Mouse (Mus musculus): ENCODE data around the gene Lix1. TPM values are rescaled to one million over a fixed set of nuclear protein-coding genes. Genes with fewer than 3 reads are reported as not detected.

Gene Lix1
- polyA plus RNA-seq, 1 experiment from 2014 or later = 6.1 TPM

DNA sequence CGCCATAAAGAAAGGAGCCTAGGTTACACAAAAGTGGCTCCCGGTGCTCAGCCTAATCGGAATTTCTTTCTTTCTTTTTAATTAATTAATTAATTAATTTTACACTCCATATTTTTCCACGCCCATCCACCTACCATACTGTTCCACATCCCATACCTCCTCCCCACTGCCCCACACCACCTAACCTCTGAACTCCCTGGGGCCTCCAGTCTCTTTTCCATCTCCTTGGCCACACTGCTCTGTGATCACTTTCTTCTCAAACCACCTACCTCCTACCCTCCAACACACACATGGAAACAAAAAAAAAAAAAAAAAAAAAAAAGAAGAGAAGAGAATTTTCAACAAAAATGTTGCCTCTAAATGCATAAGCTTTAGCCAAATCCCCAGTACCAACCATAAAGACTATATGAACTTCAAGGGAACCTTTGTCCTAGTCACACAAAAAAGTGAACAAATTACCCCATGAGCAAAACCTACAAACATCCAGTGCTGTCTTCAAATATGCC lies 22.9 kb downstream of the Lix1 start:
- no peak overlapping the region for H3K27ac ChIP-seq (ENCODE audit: low read depth, low read length)
- no peaks in the 10 kb centered on the region for H3K27me3 ChIP-seq (ENCODE audit: control insufficient read depth, insufficient read depth, low read length)
- H3K4me1 ChIP-seq (ENCODE audit: control insufficient read depth, insufficient read depth, low read length) = no peaks in the 10 kb centered on the region
- WGBS (ENCODE audit: insufficient replicate concordance) = 70% methylated on average over 4 of the region's 4 CpGs
- H3K36me3 ChIP-seq (ENCODE audit: control insufficient read depth, insufficient read depth, low read length) = no peaks in the 10 kb centered on the region
- H3K4me2 ChIP-seq = no peak overlapping the region
- H3K9me3 ChIP-seq (replicated peaks; ENCODE audit: control insufficient read depth, low read length) = no peaks in the 10 kb centered on the region
- no peak overlapping the region for H3K9ac ChIP-seq (ENCODE audit: low read depth, low read length)
- H3K4me3 ChIP-seq (ENCODE audit: low read depth, low read length) = no peak overlapping the region
- no peak for ATAC-seq (replicated peaks; ENCODE audit: insufficient number of reproducible peaks, low FRiP score, low TSS enrichment)

DNA sequence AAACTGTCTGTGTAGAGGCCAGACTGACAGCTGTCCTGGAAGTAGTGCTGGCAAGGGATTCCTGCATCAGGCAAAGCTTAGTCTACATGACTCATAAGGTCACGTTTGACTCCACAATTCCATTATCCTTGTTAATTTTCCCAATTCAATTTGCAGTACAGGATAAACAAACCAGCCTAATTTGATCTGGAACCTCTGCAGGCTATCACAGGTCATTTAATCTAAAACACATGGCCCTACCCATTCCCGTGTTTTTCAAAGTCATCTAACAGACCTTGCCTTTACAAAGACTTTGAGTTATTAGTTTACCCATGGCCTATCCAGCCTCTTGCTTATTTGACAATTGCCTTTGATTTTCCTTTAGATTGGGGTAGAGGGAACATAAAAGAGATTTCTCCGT lies 23.4 kb downstream of the Lix1 start:
- Histone ChIP-seq H3K4me2 (no peak overlapping the region), H3K9me3 (replicated peaks; ENCODE audit: control insufficient read depth, low read length) (no peaks in the 10 kb centered on the region), H3K4me1 (ENCODE audit: control insufficient read depth, insufficient read depth, low read length) (no peaks in the 10 kb centered on the region), H3K27ac (ENCODE audit: low read depth, low read length) (no peak overlapping the region), H3K36me3 (ENCODE audit: control insufficient read depth, insufficient read depth, low read length) (no peaks in the 10 kb centered on the region), H3K4me3 (ENCODE audit: low read depth, low read length) (no peak overlapping the region), H3K27me3 (ENCODE audit: control insufficient read depth, insufficient read depth, low read length) (no peaks in the 10 kb centered on the region), H3K9ac (ENCODE audit: low read depth, low read length) (no peak overlapping the region)
- 48% methylated on average over 3 of the region's 3 CpGs for WGBS (ENCODE audit: insufficient replicate concordance)
- no peak for ATAC-seq (replicated peaks; ENCODE audit: insufficient number of reproducible peaks, low FRiP score, low TSS enrichment)

DNA sequence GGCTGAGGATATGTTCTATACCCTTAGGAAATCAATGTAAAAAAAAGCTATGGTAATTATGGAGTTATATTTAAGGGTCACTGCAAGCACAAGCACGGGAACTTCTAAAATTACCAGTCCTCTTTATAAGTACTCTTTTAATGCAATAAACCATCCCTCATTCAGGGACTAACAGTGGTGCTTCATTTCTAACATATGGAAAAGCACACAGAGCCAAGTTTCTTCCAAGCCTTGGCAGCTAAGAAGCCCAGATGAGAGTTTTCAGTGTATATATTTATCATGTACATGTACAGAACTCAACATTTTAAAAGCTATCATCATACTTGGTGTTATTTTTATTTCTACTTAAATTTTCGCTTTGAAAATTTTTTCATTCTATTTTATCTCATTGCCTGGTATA lies 26.4 kb downstream of the Lix1 start:
- no peak for ATAC-seq (replicated peaks; ENCODE audit: insufficient number of reproducible peaks, low FRiP score, low TSS enrichment)
- 76% methylated on average over 2 of the region's 2 CpGs for WGBS (ENCODE audit: insufficient replicate concordance)

DNA sequence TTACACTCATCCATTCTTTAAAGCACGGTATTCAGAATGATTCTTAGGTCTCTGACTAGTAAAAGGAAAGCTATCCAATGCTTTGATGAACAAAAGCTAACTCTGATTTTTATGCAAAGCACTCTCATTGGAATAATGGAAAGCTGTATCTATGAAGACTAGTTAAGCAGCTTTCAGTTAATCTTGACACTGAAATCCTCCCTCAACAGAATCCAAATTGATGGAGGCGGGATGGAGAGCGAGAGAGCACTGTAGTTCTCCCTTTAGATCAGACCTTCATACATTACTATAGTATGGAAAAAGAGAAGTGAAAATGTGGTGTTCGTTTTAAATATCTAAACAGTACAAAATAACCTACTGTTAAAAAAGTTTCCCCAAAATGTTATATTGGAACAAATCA lies 31.2 kb downstream of the Lix1 start:
- WGBS (ENCODE audit: insufficient replicate concordance) = 77% methylated on average over 4 of the region's 4 CpGs
- Histone ChIP-seq H3K4me2 (no peak overlapping the region), H3K4me1 (ENCODE audit: control insufficient read depth, insufficient read depth, low read length) (0 out of 2 replicates have a peak, but pooled peaks cover 2% of the 10 kb centered on the region), H3K27ac (ENCODE audit: low read depth, low read length) (no peak overlapping the region), H3K4me3 (ENCODE audit: low read depth, low read length) (no peak overlapping the region), H3K36me3 (ENCODE audit: control insufficient read depth, insufficient read depth, low read length) (no peaks in the 10 kb centered on the region), H3K9ac (ENCODE audit: low read depth, low read length) (no peak overlapping the region), H3K9me3 (replicated peaks; ENCODE audit: control insufficient read depth, low read length) (no peaks in the 10 kb centered on the region), H3K27me3 (ENCODE audit: control insufficient read depth, insufficient read depth, low read length) (no peaks in the 10 kb centered on the region)
- no peak for ATAC-seq (replicated peaks; ENCODE audit: insufficient number of reproducible peaks, low FRiP score, low TSS enrichment)

More for the DNA sequence above, 26.4 kb downstream of the Lix1 start:
- H3K4me1 ChIP-seq (ENCODE audit: control insufficient read depth, insufficient read depth, low read length) = no peaks in the 10 kb centered on the region
- H3K27ac ChIP-seq (ENCODE audit: low read depth, low read length) = no peak overlapping the region
- H3K4me3 ChIP-seq (ENCODE audit: low read depth, low read length) = no peak overlapping the region
- H3K9ac ChIP-seq (ENCODE audit: low read depth, low read length) = no peak overlapping the region
- H3K27me3 ChIP-seq (ENCODE audit: control insufficient read depth, insufficient read depth, low read length) = no peaks in the 10 kb centered on the region
- H3K4me2 ChIP-seq = no peak overlapping the region
- H3K36me3 ChIP-seq (ENCODE audit: control insufficient read depth, insufficient read depth, low read length) = no peaks in the 10 kb centered on the region
- H3K9me3 ChIP-seq (replicated peaks; ENCODE audit: control insufficient read depth, low read length) = no peaks in the 10 kb centered on the region

DNA sequence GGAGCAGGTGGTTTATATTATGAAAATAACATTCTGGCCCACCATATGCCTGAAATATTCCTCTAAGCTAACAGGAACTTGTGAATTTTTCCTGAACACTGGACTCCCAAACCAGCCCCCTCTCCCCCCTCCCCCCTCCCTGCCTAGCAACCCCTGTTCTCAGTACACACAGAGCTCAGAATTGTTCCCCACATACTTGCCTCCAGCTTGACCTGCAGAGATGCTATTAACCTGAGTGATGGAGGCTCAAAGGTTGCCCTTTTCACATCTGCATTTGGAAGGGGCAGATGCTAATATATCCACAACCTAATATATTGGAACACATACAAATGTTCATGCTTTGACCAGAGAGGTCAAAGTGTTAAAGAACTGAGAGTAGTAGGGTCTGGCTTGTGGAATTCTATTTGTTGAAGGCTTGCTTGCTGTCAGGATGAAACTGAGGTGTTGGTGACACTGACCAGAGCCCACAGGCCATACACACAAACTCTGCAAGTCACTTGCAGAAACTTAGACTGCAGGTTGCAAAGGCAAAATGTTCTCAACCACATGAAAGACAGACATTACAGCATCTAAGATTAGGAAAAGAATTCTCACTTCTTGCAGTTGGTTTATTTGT lies 36.2 kb downstream of the Lix1 start:
- Histone ChIP-seq H3K4me3 (ENCODE audit: low read depth, low read length) (no peak overlapping the region), H3K9ac (ENCODE audit: low read depth, low read length) (no peak overlapping the region), H3K4me2 (no peak overlapping the region), H3K27ac (ENCODE audit: low read depth, low read length) (peak overlapping the region; percentile 37; the same call in 1 of the 2 replicates), H3K9me3 (replicated peaks; ENCODE audit: control insufficient read depth, low read length) (no peaks in the 10 kb centered on the region), H3K27me3 (ENCODE audit: control insufficient read depth, insufficient read depth, low read length) (no peaks in the 10 kb centered on the region), H3K36me3 (ENCODE audit: control insufficient read depth, insufficient read depth, low read length) (no peaks in the 10 kb centered on the region), H3K4me1 (ENCODE audit: control insufficient read depth, insufficient read depth, low read length) (0 out of 2 replicates have a peak, but pooled peaks cover 4% of the 10 kb centered on the region)
- ATAC-seq (replicated peaks; ENCODE audit: insufficient number of reproducible peaks, low FRiP score, low TSS enrichment) = peak; percentile 73

DNA sequence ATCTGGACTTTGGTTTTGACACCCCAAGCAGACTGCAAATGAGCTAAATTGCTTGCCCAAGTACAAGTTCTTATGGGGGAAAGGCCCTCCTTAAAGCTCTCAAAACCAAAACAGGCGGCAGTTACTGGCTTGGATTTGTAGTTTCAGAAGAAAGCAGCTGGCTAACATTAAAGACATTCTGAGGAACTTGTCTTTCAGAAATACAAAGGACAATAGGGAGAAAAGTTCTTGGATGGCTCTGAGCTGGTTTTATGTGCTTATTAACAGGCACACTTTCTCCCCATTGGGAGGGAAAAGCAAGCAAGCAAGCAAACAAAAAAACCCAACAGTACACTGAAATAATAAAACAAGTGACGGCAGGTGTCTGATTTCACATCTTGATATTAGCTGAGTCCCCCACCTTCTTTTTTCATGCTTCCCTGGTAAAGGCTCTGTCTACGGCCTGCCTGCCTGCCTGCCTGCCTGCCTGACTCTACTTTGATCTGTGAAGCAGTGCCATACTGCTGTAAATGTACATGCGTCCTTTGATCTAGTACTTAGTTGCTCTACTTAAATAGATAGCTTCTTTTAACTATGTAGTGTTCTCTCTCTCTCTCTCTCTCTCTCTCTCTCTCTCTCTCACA lies 39.5 kb downstream of the Lix1 start:
- 45% methylated on average over 4 of the region's 4 CpGs for WGBS (ENCODE audit: insufficient replicate concordance)
- no peak overlapping the region for H3K9ac ChIP-seq (ENCODE audit: low read depth, low read length)
- H3K4me3 ChIP-seq (ENCODE audit: low read depth, low read length) = no peak overlapping the region
- no peaks in the 10 kb centered on the region for H3K36me3 ChIP-seq (ENCODE audit: control insufficient read depth, insufficient read depth, low read length)
- no peaks in the 10 kb centered on the region for H3K9me3 ChIP-seq (replicated peaks; ENCODE audit: control insufficient read depth, low read length)
- H3K27me3 ChIP-seq (ENCODE audit: control insufficient read depth, insufficient read depth, low read length) = no peaks in the 10 kb centered on the region
- H3K4me2 ChIP-seq = no peak overlapping the region
- no peak for ATAC-seq (replicated peaks; ENCODE audit: insufficient number of reproducible peaks, low FRiP score, low TSS enrichment)
- no peak overlapping the region for H3K27ac ChIP-seq (ENCODE audit: low read depth, low read length)
- H3K4me1 ChIP-seq (ENCODE audit: control insufficient read depth, insufficient read depth, low read length) = 0 out of 2 replicates have a peak, but pooled peaks cover 4% of the 10 kb centered on the region

DNA sequence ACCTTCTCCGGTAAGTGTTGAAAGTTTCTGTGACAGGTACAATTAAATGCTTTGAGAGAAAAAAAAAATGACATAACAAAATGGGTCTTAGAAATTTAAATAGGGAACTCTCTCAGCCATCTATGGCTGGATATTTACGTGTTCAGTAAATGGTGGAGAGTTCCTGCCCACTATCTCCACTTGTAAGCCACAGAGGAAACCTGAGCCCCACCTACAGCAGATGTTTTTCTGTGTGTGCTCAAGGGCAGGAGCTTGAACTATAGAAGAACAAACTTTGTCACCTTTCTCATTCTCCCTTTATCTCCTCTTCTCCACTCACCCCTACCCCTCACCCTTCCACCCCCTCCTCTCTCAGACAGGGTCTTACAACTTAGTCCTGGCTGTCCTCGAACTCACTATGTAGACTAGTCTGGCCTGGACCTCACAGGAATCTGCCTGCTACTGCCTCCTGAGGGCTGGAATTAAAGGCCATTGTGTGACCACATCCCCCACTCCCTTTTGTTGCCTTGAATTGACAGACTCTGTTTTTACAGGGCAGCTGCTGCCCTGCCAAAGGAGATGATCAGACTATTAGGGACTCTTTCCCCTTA lies 41.9 kb downstream of the Lix1 start:
- 73% methylated on average over 3 of the region's 3 CpGs for WGBS (ENCODE audit: insufficient replicate concordance)
- no peaks in the 10 kb centered on the region for H3K36me3 ChIP-seq (ENCODE audit: control insufficient read depth, insufficient read depth, low read length)
- H3K4me3 ChIP-seq (ENCODE audit: low read depth, low read length) = no peak overlapping the region
- no peak overlapping the region for H3K27ac ChIP-seq (ENCODE audit: low read depth, low read length)
- H3K4me1 ChIP-seq (ENCODE audit: control insufficient read depth, insufficient read depth, low read length) = peaks cover 1% of the 10 kb centered on the region; the same call in 1 of the 2 replicates
- H3K9ac ChIP-seq (ENCODE audit: low read depth, low read length) = no peak overlapping the region
- ATAC-seq (replicated peaks; ENCODE audit: insufficient number of reproducible peaks, low FRiP score, low TSS enrichment) = no peak
- H3K27me3 ChIP-seq (ENCODE audit: control insufficient read depth, insufficient read depth, low read length) = no peaks in the 10 kb centered on the region
- H3K9me3 ChIP-seq (replicated peaks; ENCODE audit: control insufficient read depth, low read length) = no peaks in the 10 kb centered on the region
- no peak overlapping the region for H3K4me2 ChIP-seq

DNA sequence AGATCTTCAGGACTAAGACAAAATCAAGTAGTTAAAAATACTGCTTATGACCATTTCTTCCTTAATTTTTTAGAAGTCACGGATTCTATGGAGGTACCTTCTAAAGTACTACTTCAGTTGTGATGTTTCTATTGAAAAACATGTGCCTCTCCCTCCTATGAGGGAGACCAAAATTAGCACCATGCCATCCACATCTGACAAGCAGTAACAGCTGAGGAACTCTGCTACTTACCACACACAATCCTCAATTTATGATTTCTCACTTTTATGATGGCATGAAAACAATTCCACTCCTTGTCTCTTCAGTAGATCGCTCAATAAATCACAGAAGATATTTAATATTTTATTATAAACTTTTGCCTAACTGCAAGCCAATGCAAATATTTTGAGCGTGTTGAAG lies 44.2 kb downstream of the Lix1 start:
- Histone ChIP-seq H3K9ac (ENCODE audit: low read depth, low read length) (no peak overlapping the region), H3K4me3 (ENCODE audit: low read depth, low read length) (no peak overlapping the region), H3K27ac (ENCODE audit: low read depth, low read length) (no peak overlapping the region), H3K4me2 (no peak overlapping the region), H3K27me3 (ENCODE audit: control insufficient read depth, insufficient read depth, low read length) (no peaks in the 10 kb centered on the region), H3K36me3 (ENCODE audit: control insufficient read depth, insufficient read depth, low read length) (no peaks in the 10 kb centered on the region), H3K9me3 (replicated peaks; ENCODE audit: control insufficient read depth, low read length) (no peaks in the 10 kb centered on the region), H3K4me1 (ENCODE audit: control insufficient read depth, insufficient read depth, low read length) (peaks cover 8% of the 10 kb centered on the region; the same call in 1 of the 2 replicates)
- WGBS (ENCODE audit: insufficient replicate concordance) = 84% methylated on average over 3 of the region's 3 CpGs
- ATAC-seq (replicated peaks; ENCODE audit: insufficient number of reproducible peaks, low FRiP score, low TSS enrichment) = no peak

Measured in heart, embryonic 11.5 days (tissue).